Mouse (Mus musculus) T-helper 17 cell (primary cell): Measurements from ENCODE around the gene Tmem121b.

ENCODE experiments used
- in situ Hi-C, 2 experiments: fragments of 300-600 bp; cut with MboI, MseI; formaldehyde crosslinking; loops; 1 replicate in 1 of 2; 2 replicates in 1 of 2; pipeline ENCODE4 v1.15.1; 2025; ENCODE audit warnings: high pct_unique_total_duplicates in 2 of 2

Tmem121b gene

DNA sequence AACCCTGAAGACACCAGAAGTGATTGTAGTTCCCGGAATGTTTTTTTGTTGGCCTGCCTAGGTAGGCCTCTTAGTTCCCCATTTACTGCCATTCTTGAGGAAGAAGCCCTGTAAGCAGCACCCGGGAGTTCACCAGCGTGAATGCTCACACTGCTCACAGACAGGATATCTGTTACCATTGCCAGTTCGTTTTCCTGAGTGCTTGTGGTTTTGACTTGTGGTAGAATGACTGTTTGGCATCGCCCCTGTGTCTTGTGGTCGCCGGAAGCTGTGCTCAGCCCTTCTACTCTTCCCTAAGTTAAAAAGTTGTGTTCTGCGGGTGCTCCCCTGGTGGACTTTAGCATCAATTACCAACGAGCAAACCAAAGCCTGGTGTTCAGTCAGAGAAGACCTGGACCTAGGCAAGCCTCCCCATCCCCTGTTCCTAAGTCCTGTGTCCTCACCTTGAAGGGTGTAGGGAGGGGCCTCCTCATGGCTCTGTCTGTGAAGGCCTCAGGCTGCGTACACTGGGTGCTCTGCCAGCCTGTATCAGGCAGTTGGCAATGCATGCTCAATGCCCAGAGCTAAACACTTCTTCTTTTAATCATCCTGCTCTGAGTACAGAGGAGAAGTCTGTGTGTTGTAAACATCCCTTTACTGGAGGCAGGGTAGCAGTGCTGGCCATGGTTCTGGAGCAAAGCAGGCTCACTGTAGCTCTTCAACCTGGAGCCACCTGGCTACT lies 26.8 kb downstream of the Tmem121b start:
- in situ Hi-C loops, result no loop called here

DNA sequence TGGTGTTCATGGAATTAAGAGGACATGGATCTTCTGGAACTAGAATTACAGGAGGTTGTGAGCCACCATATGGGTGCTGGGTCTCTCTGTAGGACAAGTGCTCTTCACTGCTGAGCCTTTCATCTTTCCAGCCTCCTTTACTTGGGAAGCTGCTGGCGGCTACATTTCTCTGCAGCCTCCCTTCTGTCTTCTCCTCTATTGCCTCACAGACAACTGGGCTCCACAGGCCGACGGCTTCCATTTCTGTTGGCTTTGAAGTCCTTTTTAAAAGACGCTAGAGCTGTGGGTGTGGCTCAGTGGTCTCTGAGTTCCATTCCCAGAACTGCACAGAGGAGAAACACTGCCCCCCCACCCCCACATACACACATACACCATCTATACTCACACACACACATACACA lies 28.2 kb downstream of the Tmem121b start:
- in situ Hi-C loops, result no loop called here

DNA sequence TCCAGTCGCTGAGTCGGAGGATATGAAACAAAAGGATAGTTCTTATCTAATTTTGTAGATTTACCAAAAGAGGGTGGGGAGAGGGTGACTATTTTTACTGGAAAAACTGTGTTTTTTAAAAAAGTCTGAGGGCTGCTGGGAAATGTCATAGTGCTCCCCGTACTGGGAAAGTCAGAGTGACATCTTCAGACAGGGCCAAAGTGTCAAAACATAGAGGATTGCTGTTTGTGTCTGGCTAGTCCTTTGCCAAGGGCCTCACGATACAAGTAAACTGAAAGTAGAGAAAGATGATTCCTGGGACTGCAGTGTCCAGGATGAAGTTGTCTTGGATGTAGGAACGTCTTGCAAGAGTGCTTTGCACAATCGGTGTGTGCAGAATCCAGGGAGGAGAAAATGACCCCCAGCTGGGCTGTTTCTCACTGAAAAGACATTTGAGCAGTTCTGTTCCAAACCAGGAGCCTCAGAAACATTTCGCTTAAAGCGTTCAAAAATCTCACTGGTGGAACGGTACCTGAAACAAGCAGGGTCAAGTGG lies 29.1 kb downstream of the Tmem121b start:
- in situ Hi-C loops, result no loop called here

DNA sequence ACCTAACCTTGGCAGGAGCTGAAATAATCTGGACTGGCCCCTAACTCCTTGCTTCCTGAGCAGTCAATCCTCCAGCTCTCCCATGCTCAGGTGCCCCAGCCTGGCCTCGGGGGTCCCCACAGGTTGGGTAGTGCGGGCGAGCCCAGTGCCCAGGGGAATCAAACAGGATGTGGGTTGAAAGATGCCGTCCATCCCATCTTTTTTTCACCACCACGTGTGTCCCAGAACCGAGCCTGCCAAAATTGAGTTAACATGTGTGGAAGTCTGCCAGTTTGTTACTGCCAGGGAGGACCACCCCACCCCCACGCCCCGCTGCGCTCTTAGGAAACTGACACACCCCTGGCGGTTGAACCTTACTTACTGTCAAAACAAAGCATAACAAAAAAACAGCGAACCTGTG lies 29.7 kb downstream of the Tmem121b start:
- in situ Hi-C loops, result no loop called here

DNA sequence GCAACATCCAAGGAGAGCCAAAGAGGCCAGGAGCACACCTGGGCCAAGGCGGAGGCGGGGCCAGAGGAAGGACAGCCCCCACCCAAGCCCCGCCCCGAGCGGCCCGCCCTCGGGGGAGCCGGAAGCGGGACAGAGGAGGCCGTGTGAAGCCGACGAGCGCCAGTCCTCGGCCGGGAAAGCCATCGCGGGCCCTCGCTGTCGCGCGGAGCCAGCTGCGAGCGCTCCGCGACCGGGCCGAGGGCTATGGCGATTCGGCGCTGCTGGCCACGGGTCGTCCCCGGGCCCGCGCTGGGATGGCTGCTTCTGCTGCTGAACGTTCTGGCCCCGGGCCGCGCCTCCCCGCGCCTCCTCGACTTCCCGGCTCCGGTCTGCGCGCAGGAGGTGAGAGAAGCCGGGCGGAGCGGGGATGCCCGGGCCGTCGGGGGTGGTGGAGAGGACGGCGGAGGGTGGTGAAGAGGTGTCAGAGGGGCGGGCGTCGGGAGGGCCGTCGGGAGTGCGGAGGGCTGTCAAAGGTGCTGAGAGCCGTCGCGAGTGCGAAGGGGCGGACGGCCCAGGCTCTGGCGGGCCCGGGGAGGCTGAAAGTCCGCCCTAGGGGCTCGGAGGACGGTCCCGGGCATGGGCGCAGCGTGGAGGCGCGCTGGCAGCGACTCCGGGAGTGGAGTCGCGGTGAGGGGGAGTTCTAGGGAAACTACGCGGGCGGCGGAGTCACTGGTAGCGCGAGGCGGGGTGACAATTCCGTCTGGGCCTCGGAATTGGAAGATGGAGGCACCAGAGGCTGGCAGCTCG lies 30.3 kb downstream of the Tmem121b start, which contains the start of gene Il17ra:
Il17ra (plus strand) TSS at position 162 of the 786 bp plus-strand sequence.
- in situ Hi-C loops, result no loop called here

DNA sequence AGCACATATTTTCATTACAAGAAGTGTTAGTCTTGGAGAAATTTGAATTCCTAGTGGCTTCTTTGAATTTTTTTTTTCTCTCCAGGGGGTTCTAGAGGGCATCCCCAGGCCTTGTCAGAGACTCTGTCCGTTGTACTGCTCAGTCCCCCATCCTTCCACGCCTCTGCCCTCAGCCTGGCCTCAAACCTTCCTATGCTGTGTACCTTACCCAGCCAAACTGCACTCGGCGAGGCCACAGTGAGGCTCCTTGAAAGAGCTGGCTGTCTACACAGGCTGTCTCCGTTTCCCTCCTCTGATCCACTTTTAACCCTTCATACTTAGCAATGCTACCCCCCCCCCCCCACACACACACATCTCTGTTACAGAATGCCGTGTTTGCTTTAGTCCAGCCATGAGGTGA lies 31.4 kb downstream of the Tmem121b start:
- in situ Hi-C loops, result no loop called here

DNA sequence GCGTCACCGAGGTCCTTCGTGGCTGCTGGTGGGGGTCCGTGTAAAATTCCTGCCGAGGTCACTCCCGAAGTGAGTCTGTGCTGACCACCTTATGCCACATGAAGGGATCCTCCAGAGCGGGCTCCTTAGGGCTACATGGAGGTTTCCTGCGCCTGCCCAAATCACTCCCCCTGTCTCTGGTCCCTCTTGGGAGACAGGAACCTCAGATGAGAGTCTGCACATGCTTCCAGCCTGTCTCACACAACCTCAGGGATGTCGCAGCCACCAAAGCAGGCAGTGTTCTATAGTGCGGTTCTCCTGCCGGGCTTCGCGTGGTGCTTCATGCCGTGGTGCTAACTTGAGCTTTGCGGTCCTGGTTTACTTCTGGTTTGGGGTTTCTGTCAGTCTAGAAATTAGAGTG lies 32.4 kb downstream of the Tmem121b start:
- in situ Hi-C loops, result no loop called here

DNA sequence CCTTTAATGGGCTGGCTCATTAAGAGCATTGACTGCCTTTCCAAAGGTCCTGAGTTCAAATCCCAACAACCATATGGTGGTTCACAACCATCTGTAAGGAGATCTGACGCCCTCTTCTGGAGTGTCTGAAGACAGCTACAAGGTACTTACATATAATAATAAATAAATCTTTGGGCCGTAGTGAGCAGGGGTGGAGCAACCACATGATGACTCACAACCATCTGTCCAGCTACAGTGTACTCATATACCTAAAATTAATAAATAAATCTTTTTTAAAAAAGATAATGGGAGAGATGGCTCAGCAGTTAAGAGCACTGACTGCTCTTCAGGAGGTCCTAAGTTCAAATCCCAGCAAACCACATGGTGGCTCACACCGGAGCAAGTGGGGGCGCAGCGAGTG lies 35.9 kb downstream of the Tmem121b start:
- in situ Hi-C loops, result no loop called here

DNA sequence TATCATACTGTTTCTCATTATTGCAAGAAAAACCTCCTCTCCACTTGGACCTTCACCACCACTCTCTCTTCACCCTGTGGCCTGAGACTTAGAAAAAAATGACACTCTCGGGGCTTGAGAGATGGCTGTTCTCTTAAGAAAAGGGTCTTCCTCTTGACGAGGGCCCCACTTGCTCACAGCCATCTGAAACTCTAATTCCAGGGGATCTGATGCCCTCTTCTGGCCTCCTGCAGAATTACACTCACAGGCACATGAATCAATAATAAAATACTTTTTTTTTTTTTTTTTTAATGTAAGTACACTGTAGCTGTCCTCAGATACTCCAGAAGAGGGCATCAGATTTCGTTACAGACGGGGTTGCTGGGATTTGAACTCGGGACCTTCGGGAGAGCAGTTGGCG lies 36.5 kb downstream of the Tmem121b start:
- in situ Hi-C loops, result no loop called here

DNA sequence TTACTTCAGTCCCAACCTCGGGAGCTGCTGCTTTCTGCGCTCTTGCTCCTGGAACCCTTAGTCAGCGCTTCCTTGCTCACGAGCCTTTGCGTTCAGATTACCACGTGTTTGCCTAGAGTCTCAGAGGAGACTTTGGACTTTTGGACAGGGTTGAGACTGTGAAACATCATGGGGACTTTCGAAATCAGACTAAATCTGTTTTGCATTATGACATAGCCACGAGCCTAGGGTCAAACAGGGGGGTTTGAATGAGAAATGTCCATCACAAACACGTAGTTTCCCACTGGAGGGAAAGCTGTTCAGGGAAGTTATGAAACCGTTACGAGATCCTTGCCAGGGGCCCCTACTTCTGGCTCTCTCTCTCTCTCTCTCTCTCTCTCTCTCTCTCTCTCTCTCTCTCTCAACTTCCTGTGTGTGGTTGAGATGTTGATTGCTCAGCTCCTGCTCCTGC lies 39.0 kb downstream of the Tmem121b start:
- in situ Hi-C loops, result no loop called here

DNA sequence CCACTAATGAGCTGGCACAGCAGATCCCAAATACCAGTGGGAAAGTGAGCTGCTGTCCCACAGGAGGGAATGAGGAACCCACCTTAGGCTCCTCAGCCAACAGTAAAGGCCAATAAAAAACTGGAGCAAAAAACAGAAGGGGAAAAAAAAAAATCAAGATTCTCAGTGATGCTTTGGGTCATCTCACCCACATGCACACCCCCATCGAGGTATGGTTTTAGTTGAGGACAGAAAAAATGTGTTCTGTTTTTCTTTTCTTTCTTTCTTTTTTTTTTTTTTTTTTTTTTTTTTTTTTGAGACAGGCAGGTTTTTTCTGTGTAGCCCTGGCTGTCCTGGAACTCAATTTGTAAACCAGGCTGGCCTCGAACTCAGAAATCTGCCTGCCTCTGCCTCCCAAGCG lies 40.1 kb downstream of the Tmem121b start:
- in situ Hi-C loops, result no loop called here

DNA sequence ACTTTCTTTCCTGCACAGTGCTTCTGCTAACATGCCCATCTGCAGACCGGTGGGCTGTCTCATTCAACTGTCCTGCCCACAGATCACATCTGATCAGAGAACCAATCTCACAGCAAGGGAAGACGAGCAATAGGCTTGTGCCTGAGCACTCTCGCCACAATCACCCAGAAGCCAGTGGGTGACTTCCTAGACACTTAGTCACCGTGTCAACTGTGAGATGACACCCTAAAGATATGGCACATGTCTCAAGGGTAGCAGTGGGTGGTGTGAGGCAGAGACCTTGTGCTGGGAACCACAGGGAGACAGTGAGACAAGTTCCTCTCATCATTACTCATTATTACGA lies 40.5 kb downstream of the Tmem121b start:
- in situ Hi-C loops, result no loop called here

DNA sequence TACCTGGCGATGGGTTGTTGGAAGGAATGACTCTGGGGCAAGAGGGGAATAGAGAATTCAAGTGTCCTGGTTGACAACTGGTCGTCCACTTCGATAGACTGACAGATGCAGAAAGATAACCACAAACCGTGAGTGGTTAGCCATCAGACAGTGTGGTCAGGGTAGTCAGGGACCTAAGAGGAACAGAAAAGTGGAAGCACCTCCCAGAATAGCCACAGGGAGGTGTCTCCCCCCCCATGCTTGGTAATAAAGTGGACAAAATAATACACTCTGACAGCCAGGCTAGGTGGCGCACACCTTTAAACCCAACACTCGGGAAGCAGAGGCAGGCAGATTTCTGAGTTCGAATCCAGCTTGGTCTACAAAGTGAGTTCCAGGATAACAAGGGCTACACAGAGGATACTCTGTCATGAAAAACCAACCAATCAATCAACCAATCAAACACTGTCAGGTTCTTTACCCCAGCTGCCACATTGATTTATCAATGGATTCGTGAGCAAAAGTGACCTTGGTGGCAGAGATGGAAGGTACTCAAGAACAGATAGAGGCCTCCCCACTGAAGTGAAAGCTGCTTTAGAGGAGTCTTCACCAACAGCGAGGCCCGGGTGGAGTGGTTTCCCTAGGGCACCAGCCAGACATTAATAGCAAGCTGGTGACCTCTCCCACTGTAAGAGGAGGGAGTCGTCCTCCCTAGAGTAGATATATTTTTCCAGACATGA lies 41.1 kb downstream of the Tmem121b start:
- in situ Hi-C loops, result no loop called here

DNA sequence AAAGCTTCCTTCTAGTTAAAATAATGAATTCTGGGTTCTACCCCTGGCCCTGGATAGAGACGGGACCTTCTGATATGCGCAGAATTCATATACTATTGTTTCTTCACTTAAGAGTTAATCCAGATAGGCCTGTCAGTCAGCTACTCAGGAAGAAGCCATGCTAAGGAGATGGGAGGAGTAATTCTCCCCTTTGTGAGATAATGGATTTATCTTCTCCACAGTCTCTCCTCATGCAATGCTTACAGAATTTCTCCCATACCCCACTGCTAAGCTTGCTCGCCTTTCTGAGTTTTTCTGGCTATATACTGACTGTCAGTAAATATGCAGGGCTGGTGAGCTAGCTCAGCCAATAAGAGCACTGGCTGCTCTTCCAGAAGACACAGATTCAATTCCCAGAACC lies 43.4 kb downstream of the Tmem121b start:
- in situ Hi-C loops, result no loop called here

DNA sequence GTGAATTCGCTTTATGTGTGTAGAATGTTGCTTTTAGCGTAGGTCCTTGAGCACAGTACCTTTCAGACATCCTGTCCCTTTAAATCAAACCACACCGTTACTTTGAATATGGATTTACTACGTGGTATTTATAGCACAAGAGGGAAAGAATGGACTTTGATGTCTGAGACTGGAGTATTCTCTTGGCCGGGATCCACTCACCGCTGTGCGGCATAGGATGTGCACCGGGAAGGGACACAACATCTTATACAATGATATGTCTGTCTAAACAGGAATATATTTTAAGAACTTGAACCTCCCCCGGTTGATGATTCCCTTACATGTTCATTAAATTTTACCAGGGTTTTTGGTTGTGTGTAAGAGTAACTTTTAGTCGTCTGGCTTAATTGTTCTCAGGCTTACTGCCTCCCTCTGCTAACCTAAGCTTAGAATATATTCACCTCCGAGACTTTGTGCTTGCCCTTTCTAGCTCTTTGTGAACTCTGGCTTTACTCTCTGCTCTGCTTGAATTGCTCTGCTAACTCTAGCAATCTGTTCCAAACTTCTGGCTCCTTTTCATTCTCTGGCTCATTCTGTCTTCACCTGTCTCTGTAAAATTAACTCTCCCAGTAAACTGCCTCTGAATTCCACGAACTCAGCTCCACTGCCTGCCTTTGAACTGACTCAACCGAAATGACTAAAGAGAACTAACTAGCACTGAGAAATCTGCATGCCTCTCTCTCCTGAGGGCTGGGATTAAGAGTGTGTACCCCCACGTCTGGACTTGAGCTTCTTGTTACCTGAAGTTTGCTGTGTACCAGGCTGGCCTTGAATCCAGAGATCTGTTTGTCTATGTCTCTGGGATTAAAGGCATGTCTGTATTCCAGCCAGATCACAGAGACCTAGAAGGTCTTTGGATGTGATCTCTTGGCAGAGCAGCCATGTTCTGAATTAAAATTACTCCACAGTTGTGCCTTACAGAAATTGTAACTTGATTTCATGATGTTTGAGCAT lies 49.9 kb downstream of the Tmem121b start:
- in situ Hi-C loops, result no loop called here

DNA sequence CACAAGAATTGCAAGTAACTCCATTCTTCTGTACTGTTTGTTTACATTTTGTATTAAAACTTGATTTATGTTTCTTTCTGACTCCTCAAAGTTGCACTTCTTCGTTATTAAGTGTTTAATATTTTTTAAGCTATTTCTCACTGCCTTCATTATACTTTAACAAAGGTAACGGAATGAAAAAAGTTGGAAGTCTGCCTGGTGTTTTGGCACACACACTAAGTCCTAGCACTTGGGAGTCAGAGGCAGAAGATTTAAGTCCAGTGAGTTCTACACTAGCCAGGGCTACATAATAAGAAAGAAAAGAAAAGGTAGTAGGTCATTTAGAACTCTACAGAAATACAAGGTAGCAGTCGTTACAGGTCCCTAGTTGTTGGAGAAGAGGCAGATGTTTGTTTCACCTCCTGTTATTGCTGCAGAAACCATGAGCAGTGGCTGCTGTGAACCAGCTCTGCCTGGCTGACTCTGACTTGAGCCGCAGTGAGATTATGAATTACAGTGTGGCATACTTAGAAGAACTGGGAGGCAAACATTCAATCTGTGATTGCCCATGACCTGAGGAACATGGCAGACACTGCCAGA lies 51.3 kb downstream of the Tmem121b start:
- in situ Hi-C loops, result no loop called here
